Mouse (Mus musculus): ENCODE results near the gene Flna. TPM values are rescaled to one million over a fixed set of nuclear protein-coding genes. Genes with fewer than 3 reads are reported as not detected.
A peak's percentile ranks its signal among the peaks of the same experiment; 100 is the strongest.

The Flna gene
- polyA plus RNA-seq (2012; ENCODE audit: insufficient read depth, insufficient read length, missing spikeins): 24.7 and 28.9 TPM in 2 replicates

DNA sequence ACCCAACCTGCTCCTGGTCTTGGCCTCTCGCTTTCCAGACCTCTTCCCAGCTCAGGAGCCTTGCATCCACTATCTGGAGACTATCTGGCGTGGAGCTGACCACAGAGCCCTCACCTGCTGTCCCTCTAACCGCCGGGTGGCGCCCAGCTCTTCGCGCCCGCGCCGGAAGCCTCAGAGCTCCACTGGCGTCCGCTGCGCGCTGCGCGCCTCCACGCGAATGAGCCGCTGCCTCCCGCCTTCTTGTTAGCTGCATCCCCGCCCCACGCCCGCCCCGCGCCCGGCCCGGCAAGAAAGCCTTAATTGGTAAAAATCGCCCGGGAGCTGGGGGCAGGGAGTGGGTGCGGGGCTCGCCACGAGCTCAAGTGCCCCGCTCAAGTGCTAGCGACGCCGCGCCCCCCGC lies at the start of gene Flna:
Flna (minus strand) TSS at position 206 of the 400 bp plus-strand sequence.
- H3K27ac ChIP-seq (replicated peaks; ENCODE audit: low read depth, low read length): peak within 1 kb of the TSS; percentile 77

DNA sequence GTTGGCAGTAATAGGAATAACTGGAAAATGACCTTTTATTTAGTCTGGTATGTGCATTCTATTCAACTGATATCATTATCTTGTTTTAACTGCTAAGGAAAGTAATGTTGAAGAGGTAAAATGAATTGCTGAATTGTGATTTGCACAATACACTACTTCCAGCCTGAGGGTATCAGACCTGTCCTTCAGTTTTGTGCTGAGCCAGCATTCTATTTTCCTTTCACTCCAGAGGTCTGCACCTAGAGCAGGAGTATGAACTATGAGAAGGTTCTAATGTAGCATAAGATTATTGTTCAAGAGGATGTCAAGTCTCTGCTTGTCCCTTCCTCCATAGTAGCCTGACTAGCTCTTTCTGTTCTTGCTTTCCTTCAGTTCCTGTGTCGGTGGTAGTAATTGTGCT lies 48.7 kb upstream of the Flna start:
- Histone ChIP-seq H3K27ac (replicated peaks; ENCODE audit: low read depth, low read length) (no peak overlapping the region), H3K4me3 (ENCODE audit: insufficient read depth, low read depth, low read length) (no peak overlapping the region), H3K4me1 (ENCODE audit: control insufficient read depth, insufficient read depth, insufficient read length, low read length) (no peaks in the 10 kb centered on the region)

More for the DNA sequence above, at the start of gene Flna:
- Histone ChIP-seq H3K4me3 (ENCODE audit: insufficient read depth, low read depth, low read length) (peak within 1 kb of the TSS; percentile 65), H3K4me1 (ENCODE audit: control insufficient read depth, insufficient read depth, insufficient read length, low read length) (no peaks in the 10 kb centered on the region)

DNA sequence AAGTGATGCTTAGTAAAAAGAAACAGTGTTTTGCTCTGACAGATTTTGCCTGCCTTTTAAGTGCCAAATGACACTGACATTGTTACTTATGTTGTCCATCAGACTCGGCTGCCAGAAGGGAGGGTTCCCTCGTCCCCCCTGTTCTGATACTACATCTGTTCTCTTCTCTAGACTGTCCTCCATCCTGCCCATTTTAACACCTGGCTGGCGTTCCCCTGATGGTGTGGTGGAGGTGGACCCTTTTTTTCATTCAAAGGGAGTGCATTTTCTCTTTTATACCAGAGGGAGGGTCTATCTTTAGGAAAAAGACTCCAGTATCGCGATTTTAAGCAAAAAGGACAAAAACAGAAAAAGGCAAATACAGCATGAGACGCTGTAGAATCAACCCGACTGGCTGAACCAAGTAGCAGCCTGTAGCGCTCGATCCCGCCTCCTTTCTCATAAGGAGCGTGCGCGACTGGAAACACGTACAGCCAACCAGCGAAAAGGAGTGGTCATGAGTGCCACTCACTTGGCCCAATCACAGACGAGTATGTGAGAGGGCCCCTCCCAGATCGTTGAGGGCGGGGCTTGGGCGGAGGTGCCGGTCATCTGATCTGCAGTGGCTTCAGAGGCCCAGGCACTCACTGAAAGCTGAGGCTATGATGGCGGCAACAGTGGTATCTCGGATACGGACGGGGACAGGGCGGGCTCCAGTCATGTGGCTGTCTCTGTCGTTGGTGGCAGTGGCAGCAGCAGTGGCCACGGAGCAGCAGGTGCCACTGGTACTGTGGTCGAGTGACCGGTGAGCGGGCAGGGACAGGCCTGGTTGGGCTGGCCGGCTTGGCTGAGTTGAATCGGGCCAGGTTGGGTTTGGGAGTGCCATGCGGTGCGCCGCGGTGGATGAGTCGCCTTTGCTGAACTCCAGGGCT lies 47.2 kb upstream of the Flna start, which contains the start of gene Atp6ap1:
Atp6ap1 (plus strand) TSS at position 560 of the 911 bp plus-strand sequence.
- H3K4me3 ChIP-seq (ENCODE audit: insufficient read depth, low read depth, low read length): peak within 1 kb of the TSS; percentile 86
- peak within 1 kb of the TSS; percentile 84 for H3K27ac ChIP-seq (replicated peaks; ENCODE audit: low read depth, low read length)
- H3K4me1 ChIP-seq (ENCODE audit: control insufficient read depth, insufficient read depth, insufficient read length, low read length): no peaks in the 10 kb centered on the region

DNA sequence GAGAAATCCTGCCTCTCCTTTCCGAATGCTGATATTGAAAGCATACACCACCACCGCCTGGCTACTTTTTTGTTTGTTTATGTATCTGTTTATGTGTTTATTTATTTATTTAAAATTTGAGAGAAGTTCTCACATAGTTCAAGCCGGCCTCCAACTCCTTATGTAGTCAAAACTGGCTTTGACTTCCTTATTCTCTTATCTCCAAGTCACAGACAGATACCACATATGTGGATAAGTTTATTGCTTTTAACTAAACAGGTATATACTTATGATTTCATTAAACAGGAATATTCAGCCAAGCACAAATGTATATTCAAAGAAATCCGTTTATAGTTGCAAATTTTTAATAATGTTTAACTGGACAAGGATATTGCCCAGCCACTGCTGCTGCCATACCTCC lies 43.8 kb upstream of the Flna start:
- Histone ChIP-seq H3K4me1 (ENCODE audit: control insufficient read depth, insufficient read depth, insufficient read length, low read length) (no peaks in the 10 kb centered on the region), H3K4me3 (ENCODE audit: insufficient read depth, low read depth, low read length) (no peak overlapping the region), H3K27ac (replicated peaks; ENCODE audit: low read depth, low read length) (no peak overlapping the region)

DNA sequence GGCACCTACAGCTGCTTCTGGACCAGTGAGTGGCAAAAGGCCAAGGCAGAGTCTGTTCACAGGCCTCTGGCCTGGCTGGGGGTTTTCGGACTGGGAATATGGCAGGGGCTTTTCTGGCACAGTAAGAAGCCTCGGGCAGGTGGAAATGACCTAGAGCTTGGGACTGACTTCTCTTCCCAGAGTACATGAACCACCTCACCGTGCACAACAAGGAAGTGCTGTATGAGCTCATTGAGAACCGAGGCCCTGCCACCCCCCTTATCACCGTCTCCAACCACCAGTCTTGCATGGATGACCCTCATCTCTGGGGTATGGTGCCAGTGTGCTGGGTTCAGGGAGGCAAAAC lies 33.4 kb upstream of the Flna start:
- Histone ChIP-seq H3K27ac (replicated peaks; ENCODE audit: low read depth, low read length) (peak overlapping the region; percentile 94), H3K4me1 (ENCODE audit: control insufficient read depth, insufficient read depth, insufficient read length, low read length) (no peaks in the 10 kb centered on the region), H3K4me3 (ENCODE audit: insufficient read depth, low read depth, low read length) (peak overlapping the region; percentile 85)

DNA sequence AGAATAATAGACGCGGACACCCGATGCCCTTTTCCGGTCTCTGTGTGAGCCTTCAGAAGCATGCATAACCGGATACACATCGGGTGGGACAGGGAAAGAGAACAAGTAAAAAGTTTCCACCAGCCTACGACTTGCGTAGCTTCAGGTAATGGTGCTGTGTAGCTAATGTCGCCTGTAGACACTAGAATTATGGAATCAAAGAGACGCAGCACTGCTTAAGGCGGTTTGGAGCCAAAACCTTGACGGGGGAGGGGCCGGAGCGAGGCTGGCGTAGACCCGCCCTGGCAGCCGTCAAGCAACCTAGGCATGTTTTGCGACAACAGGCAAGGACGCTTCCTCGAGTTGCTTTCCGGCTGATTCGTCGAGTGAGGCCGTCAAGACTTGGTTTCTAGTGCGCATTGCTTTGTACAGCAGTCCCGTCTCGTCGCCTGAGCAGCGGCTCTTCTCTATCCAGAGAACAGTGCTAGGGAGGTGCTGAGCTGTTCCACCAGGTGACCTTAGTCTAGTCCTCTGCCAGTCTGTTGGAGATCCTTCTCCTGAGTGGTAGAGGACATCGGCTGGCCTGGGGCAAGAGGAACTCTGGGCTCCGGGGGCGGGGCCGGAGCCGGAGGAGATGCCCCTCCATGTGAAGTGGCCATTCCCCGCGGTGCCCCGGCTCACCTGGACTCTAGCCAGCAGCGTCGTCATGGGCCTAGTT lies 32.9 kb upstream of the Flna start:
- H3K4me3 ChIP-seq (ENCODE audit: insufficient read depth, low read depth, low read length): peak overlapping the region; percentile 85
- peak overlapping the region; percentile 94 for H3K27ac ChIP-seq (replicated peaks; ENCODE audit: low read depth, low read length)
- H3K4me1 ChIP-seq (ENCODE audit: control insufficient read depth, insufficient read depth, insufficient read length, low read length): no peaks in the 10 kb centered on the region

DNA sequence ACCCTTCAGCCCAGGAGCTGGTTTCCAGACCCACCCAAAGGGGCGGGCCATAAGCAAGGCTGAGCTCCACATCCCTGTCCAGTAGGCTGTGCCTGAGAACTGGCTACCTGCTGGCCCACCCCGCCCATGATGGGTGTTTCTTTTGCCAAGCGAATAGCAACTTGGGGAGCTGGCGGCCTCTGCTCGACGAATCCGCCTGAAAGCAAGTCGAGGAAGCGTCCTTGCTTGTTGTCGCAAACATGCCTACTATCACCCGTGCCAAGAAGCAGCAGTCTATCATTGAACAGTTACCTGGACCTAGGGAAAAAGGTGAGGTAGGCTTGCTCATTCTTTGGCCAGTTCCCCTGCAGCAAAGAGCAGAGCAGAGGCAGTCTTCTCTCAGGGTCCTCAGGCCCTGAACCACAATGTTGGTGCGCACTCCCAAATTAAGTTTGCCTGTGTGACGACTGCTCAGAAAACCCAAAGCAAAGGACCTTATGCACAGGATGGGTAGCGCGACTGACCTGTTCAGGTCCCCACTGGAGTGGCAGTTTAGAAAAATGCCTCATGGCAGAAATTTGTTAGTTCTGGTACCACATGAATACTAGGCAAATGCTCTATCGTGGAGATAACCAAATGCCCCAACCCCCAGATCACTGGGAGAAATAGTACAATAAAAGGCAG lies 32.2 kb upstream of the Flna start, which contains the start of the genes Taz and Dnase1l1:
Taz (plus strand) TSS at position 181 of the 663 bp plus-strand sequence.
Dnase1l1 (minus strand) TSS at position 606 of the 663 bp plus-strand sequence.
- Histone ChIP-seq H3K27ac (replicated peaks; ENCODE audit: low read depth, low read length) (peak within 1 kb of the TSS; percentile 94), H3K4me1 (ENCODE audit: control insufficient read depth, insufficient read depth, insufficient read length, low read length) (no peaks in the 10 kb centered on the region), H3K4me3 (ENCODE audit: insufficient read depth, low read depth, low read length) (peak within 1 kb of the TSS; percentile 85)

DNA sequence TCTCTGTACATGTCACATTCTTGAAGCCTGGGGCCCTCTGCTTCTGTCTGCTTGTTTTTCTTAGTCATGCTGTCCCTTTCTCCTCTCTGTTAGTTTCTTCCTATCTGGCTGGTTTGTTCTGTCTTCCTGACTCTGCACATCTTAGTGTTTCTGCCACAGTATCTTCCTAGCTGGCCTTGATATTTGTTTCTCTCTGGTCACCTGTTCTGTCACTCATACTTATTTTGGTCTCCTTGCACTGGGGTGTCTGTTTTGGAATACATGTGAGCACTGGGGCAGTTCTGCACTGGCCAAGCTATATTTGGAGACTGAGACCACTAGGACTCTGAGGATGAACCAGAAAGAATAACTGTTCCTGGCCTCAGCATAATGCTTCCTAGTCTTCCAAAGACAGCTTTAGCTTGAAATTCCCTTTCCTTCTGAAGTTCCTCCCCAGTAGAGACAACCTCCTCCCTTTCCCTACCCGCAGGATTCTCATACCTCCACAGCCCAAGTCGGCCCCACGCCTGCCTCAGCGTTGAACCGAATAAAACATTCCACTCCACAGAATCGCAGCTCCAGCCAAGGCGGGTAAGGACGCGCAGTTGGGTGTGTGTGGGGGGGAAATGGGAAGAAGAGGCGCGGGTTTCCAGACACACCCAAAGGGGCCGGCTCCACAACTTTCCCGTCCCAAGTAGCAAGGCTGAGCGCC lies 31.6 kb upstream of the Flna start:
- Histone ChIP-seq H3K4me1 (ENCODE audit: control insufficient read depth, insufficient read depth, insufficient read length, low read length) (no peaks in the 10 kb centered on the region), H3K27ac (replicated peaks; ENCODE audit: low read depth, low read length) (peak overlapping the region; percentile 76), H3K4me3 (ENCODE audit: insufficient read depth, low read depth, low read length) (peak overlapping the region; percentile 85)

DNA sequence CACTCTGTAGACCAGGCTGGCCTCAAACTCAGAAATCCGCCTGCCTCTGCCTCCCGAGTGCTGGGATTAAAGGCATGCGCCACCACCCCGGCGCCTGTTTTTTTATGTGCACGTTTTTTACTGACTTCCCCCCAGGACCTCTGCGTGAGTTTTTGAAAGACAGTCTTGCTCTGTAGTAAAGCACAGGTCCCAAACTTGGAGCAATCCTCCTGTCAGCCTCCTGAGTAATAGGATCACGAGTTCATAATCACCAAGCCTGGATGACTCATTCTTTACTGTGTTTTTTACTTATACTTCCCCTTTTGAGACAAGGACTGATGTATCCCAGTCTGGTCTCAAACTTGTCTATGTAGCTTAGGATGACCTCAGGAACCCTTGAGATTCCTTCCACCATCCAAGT lies 28.3 kb upstream of the Flna start:
- no peak overlapping the region for H3K4me3 ChIP-seq (ENCODE audit: insufficient read depth, low read depth, low read length)
- no peak overlapping the region for H3K27ac ChIP-seq (replicated peaks; ENCODE audit: low read depth, low read length)
- no peaks in the 10 kb centered on the region for H3K4me1 ChIP-seq (ENCODE audit: control insufficient read depth, insufficient read depth, insufficient read length, low read length)

DNA sequence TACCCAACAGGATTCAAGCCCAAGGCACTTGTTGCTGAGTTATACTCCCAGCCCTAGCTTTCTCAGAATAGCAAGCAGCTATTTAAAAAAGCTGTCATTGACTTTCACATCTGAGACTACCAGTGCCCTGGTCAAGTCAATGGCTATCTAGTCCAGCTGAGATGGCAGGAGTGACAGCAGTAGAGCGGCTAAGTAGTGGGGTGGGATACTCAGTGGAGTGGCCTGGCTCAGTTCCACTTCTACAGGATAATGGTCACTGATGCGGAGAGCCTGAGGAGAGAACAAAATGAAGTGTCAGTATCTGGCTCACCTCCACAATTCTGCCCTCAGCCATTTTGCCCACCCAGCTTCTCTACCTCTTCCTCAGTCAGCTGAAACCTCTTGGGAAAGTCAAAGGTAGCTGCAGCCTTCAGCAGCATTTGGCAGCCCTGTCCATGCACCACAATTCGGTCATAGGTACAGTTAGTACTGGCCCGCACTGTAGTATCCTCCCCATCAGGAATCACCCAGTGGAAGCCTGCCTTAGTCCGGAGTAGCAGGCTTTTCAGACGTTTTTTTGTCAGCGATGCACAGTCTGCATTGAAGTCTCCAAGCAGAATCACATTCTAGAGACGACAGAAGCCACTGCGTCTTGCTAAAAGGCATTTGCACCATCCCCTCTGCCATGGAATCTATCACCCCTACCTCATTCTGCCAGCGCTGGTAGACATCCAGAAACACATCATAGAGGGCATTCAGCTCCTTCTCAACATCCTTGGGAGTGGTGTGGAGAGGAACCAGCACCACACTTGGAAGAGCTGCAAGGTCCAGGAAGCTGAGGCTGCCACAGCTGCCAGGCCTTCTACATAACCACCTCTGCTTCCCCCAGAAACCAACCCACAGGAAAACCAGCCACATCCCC lies 24.1 kb upstream of the Flna start:
- H3K27ac ChIP-seq (replicated peaks; ENCODE audit: low read depth, low read length): no peak overlapping the region
- no peaks in the 10 kb centered on the region for H3K4me1 ChIP-seq (ENCODE audit: control insufficient read depth, insufficient read depth, insufficient read length, low read length)
- H3K4me3 ChIP-seq (ENCODE audit: insufficient read depth, low read depth, low read length): no peak overlapping the region

DNA sequence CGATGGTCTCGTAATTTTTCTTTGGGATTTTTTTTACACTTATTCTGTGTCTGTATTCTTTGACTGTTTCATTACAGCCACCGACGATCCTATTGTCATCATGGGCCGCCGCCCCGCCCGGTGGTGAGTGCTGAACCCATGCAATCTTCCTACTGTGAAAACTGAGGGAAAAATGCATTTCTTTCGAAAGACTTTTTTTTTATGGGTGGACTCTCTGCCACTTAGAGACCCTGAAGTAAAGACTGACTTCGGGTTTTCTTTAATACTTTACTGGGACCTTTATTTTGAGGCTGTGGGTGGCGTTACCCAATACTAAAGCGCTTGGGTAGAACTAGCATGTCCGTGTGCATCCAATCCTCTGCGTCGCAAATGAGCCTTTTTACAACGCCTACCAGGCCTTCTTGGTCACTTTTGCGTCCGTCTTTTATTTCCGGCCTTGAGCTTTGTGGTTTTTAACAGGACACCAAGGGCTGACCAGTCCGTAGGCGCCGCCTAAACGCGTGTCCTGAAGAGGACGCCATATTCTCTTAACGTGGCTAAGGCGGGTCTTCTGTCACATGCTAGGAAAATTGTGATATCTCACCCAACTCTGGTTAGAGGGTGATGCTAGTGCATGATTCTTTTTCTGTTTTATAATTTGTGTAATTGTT lies 21.4 kb upstream of the Flna start:
- no peaks in the 10 kb centered on the region for H3K4me1 ChIP-seq (ENCODE audit: control insufficient read depth, insufficient read depth, insufficient read length, low read length)
- H3K4me3 ChIP-seq (ENCODE audit: insufficient read depth, low read depth, low read length): peak overlapping the region; percentile 74
- peak overlapping the region; percentile 77 for H3K27ac ChIP-seq (replicated peaks; ENCODE audit: low read depth, low read length)

DNA sequence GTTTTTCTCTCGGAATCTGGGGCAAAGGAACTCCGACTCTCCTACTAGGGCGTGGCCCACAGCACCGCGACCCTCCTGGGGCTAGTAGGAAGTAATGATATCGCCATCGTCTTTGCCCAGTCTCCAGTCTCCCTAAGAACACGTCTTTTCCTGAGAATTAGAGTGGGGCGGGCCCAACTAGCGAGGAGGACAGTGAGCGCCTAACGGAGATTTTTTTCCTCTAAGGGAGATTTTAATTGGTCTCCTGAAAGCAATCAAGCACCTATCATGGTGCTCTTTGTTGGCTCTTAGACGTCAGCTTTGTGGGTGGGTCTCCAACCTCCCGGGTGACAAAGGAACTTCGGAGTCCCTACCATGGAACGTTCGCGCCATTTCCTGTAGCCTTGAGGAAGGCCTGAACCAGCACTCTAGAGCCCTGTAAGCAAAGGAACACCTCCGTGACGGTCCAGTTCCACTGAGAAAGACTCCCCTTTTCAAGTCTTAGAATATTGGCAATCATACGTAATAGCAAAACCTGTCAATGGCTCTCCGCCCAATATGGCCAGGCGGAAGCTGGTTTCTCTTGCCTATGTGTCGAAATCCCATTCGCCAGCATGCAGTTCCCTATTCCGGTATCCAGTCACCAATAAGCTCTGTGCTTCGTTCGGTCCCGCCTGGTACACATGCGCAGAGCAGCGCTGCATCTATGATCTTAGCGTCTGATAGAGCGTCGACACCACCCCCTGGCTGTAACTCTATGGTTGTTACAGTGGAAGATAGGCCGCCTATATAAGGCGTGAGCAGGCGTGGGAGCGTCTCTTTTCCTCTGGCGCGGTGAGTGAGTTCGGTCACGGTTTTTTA lies 20.7 kb upstream of the Flna start, which contains the start of gene Rpl10:
Rpl10 (plus strand) TSS at position 751 of the 840 bp plus-strand sequence.
- Histone ChIP-seq H3K4me3 (ENCODE audit: insufficient read depth, low read depth, low read length) (peak within 1 kb of the TSS; percentile 78), H3K4me1 (ENCODE audit: control insufficient read depth, insufficient read depth, insufficient read length, low read length) (no peaks in the 10 kb centered on the region), H3K27ac (replicated peaks; ENCODE audit: low read depth, low read length) (peak within 1 kb of the TSS; percentile 100)

DNA sequence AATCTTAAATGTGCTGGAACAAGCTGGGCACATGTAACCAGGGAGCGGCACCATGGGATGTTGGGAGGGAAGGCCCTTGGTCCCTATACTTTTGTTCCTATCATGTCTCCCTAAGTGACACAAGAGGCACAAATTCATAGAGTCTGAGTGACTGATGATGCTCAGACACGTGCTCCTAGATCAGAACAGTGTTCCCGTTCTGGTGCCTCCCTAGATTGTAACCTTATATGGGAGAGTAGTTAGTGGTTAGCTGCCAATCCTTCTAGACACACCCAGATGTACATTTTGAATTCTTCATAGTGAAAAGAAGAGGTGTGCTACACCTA lies 20.1 kb upstream of the Flna start:
- H3K4me1 ChIP-seq (ENCODE audit: control insufficient read depth, insufficient read depth, insufficient read length, low read length): no peaks in the 10 kb centered on the region
- peak overlapping the region; percentile 64 for H3K4me3 ChIP-seq (ENCODE audit: insufficient read depth, low read depth, low read length)
- peak overlapping the region; percentile 98 for H3K27ac ChIP-seq (replicated peaks; ENCODE audit: low read depth, low read length)

Measured in brown adipose tissue, adult 24 weeks (tissue).